Mouse (Mus musculus): ENCODE measurements around the gene Clic5.
"Not testable (repeated sequence)": the region's sequence is repeated elsewhere in the genome, so short reads cannot be mapped to it uniquely, and the experiment has no call there.

The Clic5 gene

GRCm38 (mm10) chr17:44188042-44188768 lies at the start of gene Clic5:
TSS of gene Clic5 (plus strand) at chr17:44188584.
- DNase-seq = peak; percentile 73

GRCm38 (mm10) chr17:44145806-44146205 lies 42.6 kb upstream of the Clic5 start:
- DNase-seq = no peak

GRCm38 (mm10) chr17:44148109-44148846 lies 40.1 kb upstream of the Clic5 start:
- no peak for DNase-seq

- peak; percentile 55 for DNase-seq
These were observed 37.3 kb upstream of the Clic5 start for GRCm38 (mm10) chr17:44151130-44151529.

- no peak for DNase-seq
These were observed 36.5 kb upstream of the Clic5 start for GRCm38 (mm10) chr17:44151889-44152288.

GRCm38 (mm10) chr17:44153871-44154270 lies 34.5 kb upstream of the Clic5 start:
- no peak for DNase-seq

- DNase-seq = no peak
These were observed 33.2 kb upstream of the Clic5 start for GRCm38 (mm10) chr17:44155204-44155603.

GRCm38 (mm10) chr17:44158186-44158585 lies 30.2 kb upstream of the Clic5 start:
- DNase-seq = no peak

GRCm38 (mm10) chr17:44160449-44160848 lies 27.9 kb upstream of the Clic5 start:
- DNase-seq = no peak

GRCm38 (mm10) chr17:44162514-44162913 lies 25.9 kb upstream of the Clic5 start:
- no peak for DNase-seq

- DNase-seq = no peak
These were observed 25.4 kb upstream of the Clic5 start for GRCm38 (mm10) chr17:44162935-44163334.

GRCm38 (mm10) chr17:44165730-44166347 lies 22.5 kb upstream of the Clic5 start:
- DNase-seq = no peak

GRCm38 (mm10) chr17:44169676-44170075 lies 18.7 kb upstream of the Clic5 start:
- DNase-seq = peak; percentile 78

- DNase-seq = peak; percentile 55
These were observed 18.1 kb upstream of the Clic5 start for GRCm38 (mm10) chr17:44170316-44170715.

- no peak for DNase-seq
These were observed 16.5 kb upstream of the Clic5 start for GRCm38 (mm10) chr17:44171930-44172329.

GRCm38 (mm10) chr17:44173341-44173740 lies 15.0 kb upstream of the Clic5 start:
- no peak for DNase-seq

GRCm38 (mm10) chr17:44177291-44177690 lies 11.1 kb upstream of the Clic5 start:
- no peak for DNase-seq

- peak; percentile 34 for DNase-seq
These were observed 7.0 kb upstream of the Clic5 start for GRCm38 (mm10) chr17:44181346-44181745.

- DNase-seq = no peak
These were observed 1.5 kb upstream of the Clic5 start for GRCm38 (mm10) chr17:44186871-44187270.

- DNase-seq = not testable (repeated sequence)
These were observed 847 bp upstream of the Clic5 start for GRCm38 (mm10) chr17:44187537-44187936.

GRCm38 (mm10) chr17:44188769-44189145 lies 373 bp downstream of the Clic5 start:
- peak; percentile 32 for DNase-seq

GRCm38 (mm10) chr17:44189696-44190095 lies 1.3 kb downstream of the Clic5 start:
- peak; percentile 27 for DNase-seq

- no peak for DNase-seq
These were observed 1.9 kb downstream of the Clic5 start for GRCm38 (mm10) chr17:44190246-44190645.

- DNase-seq = no peak
These were observed 4.6 kb downstream of the Clic5 start for GRCm38 (mm10) chr17:44192981-44193380.

Data from retina, postnatal 1 day (tissue).